Mouse (Mus musculus) heart, postnatal 10 days (tissue): Measurements from ENCODE around the gene Alox5. TPM values are rescaled to one million over a fixed set of nuclear protein-coding genes. Genes with fewer than 3 reads are reported as not detected.
"Not testable (repeated sequence)": the region's sequence is repeated elsewhere in the genome, so short reads cannot be mapped to it uniquely, and the experiment has no call there.

Source experiments
- DNase-seq, 2 experiments: peaks; one replicate each; pipeline ENCODE4 v3.0.0; 2021
- intact Hi-C: fragments of 180-260 bp; cut with DNase I; formaldehyde crosslinking; loops from one replicate; pipeline ENCODE4 v1.15.1; 2025
- total RNA-seq, 2 experiments: library from RNA; stranded (reverse); gene quantifications; 2 replicates each; pipeline ENCODE4 v1.2.3; 2021

Gene Alox5
- total RNA-seq, result 1 to 10 TPM; 4.3 to 4.6 TPM

- DNase-seq, result peak; percentile 25 to 30
- intact Hi-C loops, result no loop called here
Measured at GRCm38 (mm10) chr6:116460544-116461283, at the start of gene Alox5. Gene Alox5, minus strand, starts transcription at chr6:116461178.

GRCm38 (mm10) chr6:116506302-116507003 is 45.5 kb upstream of the Alox5 start, which contains the start of gene Olfr212:
Gene Olfr212, plus strand, starts transcription at chr6:116506516.
- DNase-seq, intact Hi-C loops: not testable (repeated sequence)

- no peak for DNase-seq
- intact Hi-C loops, result no loop called here
Measured at GRCm38 (mm10) chr6:116495960-116496359, 35.0 kb upstream of the Alox5 start.

DNA sequence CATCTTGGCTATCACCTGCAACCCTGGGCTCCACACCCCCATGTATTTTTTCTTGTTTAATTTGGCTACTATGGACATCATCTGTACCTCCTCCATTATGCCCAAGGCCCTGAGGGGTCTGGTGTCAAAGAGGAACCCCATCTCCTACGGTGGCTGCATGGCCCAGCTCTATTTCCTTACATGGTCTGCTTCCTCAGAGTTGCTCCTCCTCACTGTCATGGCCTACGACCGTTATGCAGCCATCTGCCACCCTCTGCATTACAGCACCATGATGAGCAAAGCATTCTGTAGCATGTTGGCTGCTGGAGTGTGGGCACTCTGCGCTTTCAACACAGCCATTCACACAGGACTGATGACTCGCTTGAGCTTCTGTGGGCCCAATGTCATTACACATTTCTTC is 32.8 kb upstream of the Alox5 start:
- no peak for DNase-seq
- intact Hi-C loops, result no loop called here

DNA sequence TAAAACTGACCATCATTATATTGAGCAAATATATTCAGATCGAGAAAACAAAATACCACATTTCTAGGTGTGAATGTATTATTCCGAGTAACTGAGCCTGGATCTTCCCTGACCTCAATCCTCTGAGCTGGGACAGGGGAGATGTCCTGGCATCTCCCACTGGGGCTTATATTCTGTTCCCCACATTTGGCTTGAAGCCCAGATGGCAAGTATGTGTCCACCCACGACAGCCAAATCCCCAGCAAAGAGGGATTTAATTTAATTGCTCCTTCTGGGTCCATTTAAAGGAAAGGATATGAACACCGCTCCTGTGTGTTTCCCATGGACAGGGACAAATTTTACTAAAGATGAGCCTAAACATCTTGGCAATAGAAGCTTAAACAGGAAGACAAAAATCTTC is 27.8 kb upstream of the Alox5 start, which contains the start of gene Olfr211:
Olfr211 (plus strand) TSS at position 301 of the 400 bp plus-strand sequence.
- no peak for DNase-seq
- intact Hi-C loops, result no loop called here

DNA sequence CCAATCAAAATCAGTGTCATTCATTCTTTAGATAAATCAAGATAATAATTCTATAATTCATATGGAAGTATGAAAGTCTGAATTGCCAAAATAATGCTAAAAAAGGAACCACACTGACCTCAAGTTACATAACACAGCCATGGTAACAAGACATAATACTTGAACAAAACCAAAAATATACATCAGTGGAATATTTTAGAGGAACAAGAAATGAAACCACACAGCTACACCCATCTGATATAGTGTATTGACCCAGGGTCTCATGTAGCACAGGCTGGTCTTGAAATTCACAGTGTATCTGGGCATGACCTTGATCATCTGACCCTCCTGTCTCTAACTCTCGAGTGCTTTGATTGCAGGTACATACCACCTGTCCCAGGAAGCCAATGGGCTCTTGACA is 25.9 kb upstream of the Alox5 start:
- intact Hi-C loops, result no loop called here
- no peak for DNase-seq

DNA sequence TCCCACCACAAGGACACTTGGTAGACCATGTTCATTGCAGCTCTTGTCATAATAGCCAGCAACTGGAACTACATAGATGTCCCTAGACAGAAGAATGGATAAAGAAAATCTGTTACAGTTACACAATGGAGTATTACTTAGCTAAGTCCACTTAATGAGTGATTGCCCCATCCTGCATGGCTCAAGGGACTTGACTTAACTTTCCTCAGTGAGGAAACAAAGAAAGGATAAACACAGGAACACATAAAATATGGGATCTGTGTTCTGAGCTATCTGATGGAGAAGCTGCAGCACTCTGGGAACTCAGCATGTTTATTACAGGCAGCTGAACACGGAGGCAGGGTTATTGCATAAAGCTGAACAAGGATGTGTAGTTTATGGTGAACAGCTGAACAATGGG is 24.1 kb upstream of the Alox5 start:
- intact Hi-C loops, result no loop called here
- DNase-seq, result no peak

DNA sequence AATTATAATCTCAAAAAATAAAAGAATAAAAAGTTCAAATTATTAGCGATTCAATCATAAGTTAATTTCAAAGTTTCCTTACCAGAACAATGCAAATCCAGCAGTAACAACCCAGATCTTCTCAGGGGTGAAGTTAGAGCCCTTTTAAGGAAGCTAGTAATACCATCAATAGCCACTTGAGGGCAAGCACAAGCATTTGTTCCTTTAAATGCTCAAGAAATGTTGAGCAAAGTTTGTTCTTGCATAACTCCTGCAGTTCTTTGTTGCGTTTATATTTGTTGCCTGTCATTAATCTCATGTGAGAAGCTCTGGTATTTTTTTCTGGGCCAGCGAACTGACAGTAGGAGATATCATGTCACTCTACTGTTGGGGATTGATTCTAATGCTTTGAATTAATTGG is 7.1 kb upstream of the Alox5 start:
- peak in 1 of 2 experiments; percentile 18 for DNase-seq
- intact Hi-C loops, result no loop called here

- no peak for DNase-seq
- intact Hi-C loops, result no loop called here
Measured at GRCm38 (mm10) chr6:116459232-116459631, 1.7 kb downstream of the Alox5 start.

GRCm38 (mm10) chr6:116458728-116459127 is 2.2 kb downstream of the Alox5 start:
- intact Hi-C loops, result no loop called here
- DNase-seq, result no peak

DNA sequence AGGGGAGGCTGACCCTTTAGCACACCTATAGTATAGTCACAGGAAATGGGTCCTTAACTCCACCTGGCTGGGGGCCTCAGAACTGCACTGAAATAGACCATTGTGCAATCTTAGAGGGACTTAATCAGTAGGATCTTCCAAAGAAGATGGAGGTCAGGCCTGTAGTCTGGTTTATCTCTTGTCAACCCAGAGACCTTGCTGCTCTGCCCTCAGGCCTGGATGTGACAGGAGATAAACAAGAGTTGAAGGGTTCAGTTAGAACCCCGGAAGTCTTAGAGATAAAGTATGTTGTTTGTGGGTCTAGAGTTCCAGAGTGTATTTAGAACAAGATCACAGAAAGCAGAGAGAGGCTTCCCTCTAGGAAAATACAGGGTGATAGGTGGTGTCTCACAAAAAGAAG is 4.5 kb downstream of the Alox5 start:
- intact Hi-C loops, result no loop called here
- no peak for DNase-seq

GRCm38 (mm10) chr6:116455781-116456180 is 5.2 kb downstream of the Alox5 start:
- no peak for DNase-seq
- intact Hi-C loops, result no loop called here

- peak; percentile 28 to 51 for DNase-seq
- intact Hi-C loops, result no loop called here
Measured at GRCm38 (mm10) chr6:116440849-116441248, 20.1 kb downstream of the Alox5 start.

DNA sequence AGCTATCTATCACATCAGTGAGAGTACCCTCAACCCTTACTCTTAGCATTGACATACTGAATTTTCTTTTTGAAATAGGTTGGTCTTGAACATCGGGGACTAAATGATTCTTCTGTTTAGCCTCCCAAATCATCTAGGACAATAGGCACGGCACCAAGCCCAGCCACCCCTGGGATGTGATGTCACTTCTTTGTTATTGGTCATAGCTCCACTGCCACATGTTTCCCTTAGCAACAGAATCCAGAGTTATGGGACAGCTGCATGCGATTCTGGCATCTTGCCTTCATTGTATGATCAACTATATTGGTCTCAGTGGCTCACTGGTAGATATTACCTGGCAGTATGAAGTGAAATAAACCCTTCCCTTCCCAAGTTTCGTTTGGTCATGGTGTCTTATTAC is 20.5 kb downstream of the Alox5 start:
- DNase-seq, result peak; percentile 17 to 24
- intact Hi-C loops, result no loop called here

DNA sequence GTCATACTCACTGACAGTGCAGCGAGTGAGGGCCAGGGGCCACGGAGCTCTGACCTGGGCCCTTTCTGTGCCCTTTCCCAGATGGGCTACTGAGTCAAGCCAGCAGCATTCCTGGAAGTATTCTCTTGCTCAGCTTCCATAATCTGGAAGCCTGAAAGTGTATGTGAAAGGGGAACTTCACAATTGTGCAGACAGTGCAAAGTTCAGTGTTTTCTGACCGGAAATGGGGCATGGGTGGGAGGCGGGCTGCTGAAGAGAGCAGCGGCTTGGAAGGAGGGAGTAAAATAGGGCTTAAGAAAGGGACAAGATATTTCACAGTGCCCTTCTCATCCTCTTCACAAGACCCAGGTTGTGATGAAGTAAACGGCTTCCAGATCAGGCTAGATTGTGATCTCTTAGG is 21.4 kb downstream of the Alox5 start:
- intact Hi-C loops, result no loop called here
- DNase-seq, result no peak

GRCm38 (mm10) chr6:116438864-116439263 is 22.1 kb downstream of the Alox5 start:
- intact Hi-C loops, result no loop called here
- DNase-seq, result no peak

GRCm38 (mm10) chr6:116428282-116428681 is 32.7 kb downstream of the Alox5 start:
- intact Hi-C loops, result loop anchor here (5.0 kb wide), 1 partner anchor 139 kb away; no protein-coding TSS in a partner anchor
- DNase-seq, result peak in 1 of 2 experiments; percentile 33

GRCm38 (mm10) chr6:116427552-116427951 is 33.4 kb downstream of the Alox5 start:
- intact Hi-C loops, result loop anchor here (5.0 kb wide), 1 partner anchor 140 kb away; no protein-coding TSS in a partner anchor
- no peak for DNase-seq

- intact Hi-C loops, result loop anchor here (2.0 kb wide), 1 partner anchor 183 kb away; no protein-coding TSS in a partner anchor
- DNase-seq, result peak in 1 of 2 experiments; percentile 44
Measured at GRCm38 (mm10) chr6:116423664-116424063, 37.3 kb downstream of the Alox5 start.

DNA sequence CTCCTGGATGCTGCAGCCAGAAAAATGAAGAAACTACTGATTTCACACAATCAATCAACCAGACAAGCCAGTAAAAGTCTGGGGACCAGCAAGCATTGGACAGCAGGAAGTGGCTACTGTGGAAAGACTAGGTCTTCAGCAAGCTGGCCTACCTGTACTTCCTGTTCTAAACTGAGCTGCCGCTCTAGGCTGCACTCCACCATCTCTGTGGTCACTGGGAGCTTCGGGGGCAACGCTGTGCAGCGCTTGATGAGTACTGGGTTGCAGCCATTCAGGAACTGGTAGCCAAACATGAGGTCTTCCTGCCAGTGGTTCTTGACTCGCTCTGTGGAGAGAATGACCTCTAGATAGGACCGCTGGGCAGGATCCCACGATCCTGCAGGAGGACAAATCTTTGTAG is 38.0 kb downstream of the Alox5 start:
- intact Hi-C loops, result no loop called here
- DNase-seq, result no peak

- intact Hi-C loops, result no loop called here
- no peak for DNase-seq
Measured at GRCm38 (mm10) chr6:116420271-116420670, 40.7 kb downstream of the Alox5 start.

DNA sequence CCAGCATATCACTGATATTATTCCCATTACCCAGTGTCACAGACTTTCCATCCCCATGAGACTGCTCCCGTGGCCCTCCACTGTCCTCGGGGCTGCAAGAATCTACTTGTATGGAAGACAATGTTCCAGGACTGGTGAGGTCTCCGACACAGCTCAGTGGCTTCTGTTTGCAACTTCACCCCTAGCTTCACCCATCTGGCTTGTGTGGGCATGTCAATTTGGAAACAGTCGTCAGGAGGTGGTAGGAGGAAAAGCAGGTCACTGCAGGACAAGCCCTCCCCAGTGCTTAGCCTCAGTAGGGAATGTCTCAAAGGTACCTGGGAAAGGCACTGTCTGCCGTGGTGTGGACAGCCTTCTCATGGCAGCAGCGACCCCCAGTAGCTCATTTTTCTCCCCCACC is 41.3 kb downstream of the Alox5 start:
- no peak for DNase-seq
- intact Hi-C loops, result loop anchor here (5.0 kb wide), 2 partner anchors 153 to 278 kb away; no protein-coding TSS in a partner anchor
